Mouse (Mus musculus) ES-Bruce4 (cell line): Measurements from ENCODE around the gene Psmf1.

ENCODE experiments used
- CTCF ChIP-seq: IDR thresholded peaks from one replicate; pipeline ENCODE4 v1.8.1; 2011; ENCODE audit warnings: low read depth, low read length
- EP300 ChIP-seq: IDR thresholded peaks from 2 replicates; pipeline ENCODE4 v1.6.1; 2011; ENCODE audit warnings: low read depth, low read length; ENCODE audit not compliant: insufficient read depth
- POLR2A ChIP-seq: IDR thresholded peaks from one replicate; pipeline ENCODE4 v1.8.1; 2011; ENCODE audit warnings: low read length; ENCODE audit not compliant: insufficient read depth

DNA sequence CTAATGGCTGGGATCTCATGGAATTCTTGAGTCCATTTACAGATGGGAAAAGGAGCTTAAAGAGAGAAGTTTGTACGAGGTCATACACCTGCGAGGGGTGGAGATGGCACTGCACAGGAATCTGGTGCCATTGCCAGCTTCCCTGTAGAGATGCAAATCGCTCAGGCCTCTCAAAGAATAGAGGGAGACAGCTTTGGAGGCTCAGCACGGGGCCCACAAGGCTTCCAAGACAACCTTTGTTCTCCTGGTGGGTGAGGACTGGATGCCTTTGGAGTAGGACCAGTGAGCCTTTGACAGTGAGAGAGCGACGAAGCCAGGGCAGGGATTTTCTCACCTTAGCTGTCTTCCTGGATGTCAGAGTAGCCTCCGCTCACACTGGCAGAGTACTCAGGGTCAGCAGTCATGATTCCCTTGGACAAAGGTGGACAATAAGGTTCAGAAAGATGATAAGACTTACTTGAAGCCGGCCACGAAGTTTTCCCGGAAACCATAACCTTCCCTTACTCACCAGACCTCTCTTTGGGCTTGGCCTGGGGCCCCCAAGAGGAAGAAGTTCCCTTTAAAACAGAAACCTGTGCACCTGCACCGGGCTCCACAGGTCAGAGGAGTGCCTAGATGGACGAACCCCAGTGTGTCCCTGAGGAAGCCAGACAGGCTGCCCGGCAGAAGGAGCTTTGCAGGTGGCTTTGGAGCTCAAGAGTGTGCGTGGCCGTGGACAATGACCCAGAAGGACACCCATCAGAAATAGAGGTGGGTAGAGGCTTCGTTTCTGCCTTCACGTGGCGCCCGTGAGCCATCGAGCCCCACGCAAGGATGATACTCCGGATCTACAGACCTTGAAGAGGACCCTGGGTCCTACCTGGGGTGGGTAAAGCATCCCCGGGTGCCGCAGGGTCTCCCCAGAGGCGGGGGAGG, 42.5 kb downstream of the Psmf1 start, which contains the start of gene Tmem74b:
- TF ChIP-seq CTCF (no peak), POLR2A (no peak), EP300 (no peak)
